Mouse (Mus musculus) erythroblast, embryonic 14.5 days (primary cell): ENCODE measurements around the gene Rcbtb1. TPM values are rescaled to one million over a fixed set of nuclear protein-coding genes. Genes with fewer than 3 reads are reported as not detected.

Experiments
- H3K27me3 ChIP-seq: 2 replicates; pipeline ENCODE4 v1.6.1; 2012; ENCODE audit warnings: inconsistent platforms; ENCODE audit not compliant: control insufficient read depth
- H3K36me3 ChIP-seq: 2 replicates; pipeline ENCODE4 v1.6.1; 2012; ENCODE audit warnings: mild to moderate bottlenecking, inconsistent platforms; ENCODE audit not compliant: control insufficient read depth
- H3K4me1 ChIP-seq: 2 replicates; pipeline ENCODE4 v1.6.1; 2012; ENCODE audit warnings: inconsistent platforms; ENCODE audit not compliant: control insufficient read depth
- H3K4me3 ChIP-seq: replicated peaks from 2 replicates; pipeline ENCODE3; 2012; ENCODE audit warnings: moderate library complexity, mild to moderate bottlenecking, inconsistent platforms
- H3K9me3 ChIP-seq: 2 replicates; pipeline ENCODE4 v1.6.1; 2012; ENCODE audit warnings: low read length, inconsistent platforms, mixed read lengths; ENCODE audit not compliant: control insufficient read depth
- GATA1 ChIP-seq: IDR thresholded peaks from 2 replicates; pipeline ENCODE4 v1.6.1; 2012; ENCODE audit warnings: low read length, inconsistent platforms, mixed read lengths
- TAL1 ChIP-seq: IDR thresholded peaks from 3 replicates; pipeline ENCODE4 v1.6.1; 2012; ENCODE audit warnings: low read length, inconsistent platforms, mixed read lengths
- polyA plus RNA-seq: library from polyadenylated mRNA; stranded (reverse); fragments of >175 nt; gene quantifications from 2 replicates; pipeline ENCODE4 v1.2.3, GENCODE M21; 2012

Gene Rcbtb1
- polyA plus RNA-seq, 1 experiment = 0.28 TPM

DNA sequence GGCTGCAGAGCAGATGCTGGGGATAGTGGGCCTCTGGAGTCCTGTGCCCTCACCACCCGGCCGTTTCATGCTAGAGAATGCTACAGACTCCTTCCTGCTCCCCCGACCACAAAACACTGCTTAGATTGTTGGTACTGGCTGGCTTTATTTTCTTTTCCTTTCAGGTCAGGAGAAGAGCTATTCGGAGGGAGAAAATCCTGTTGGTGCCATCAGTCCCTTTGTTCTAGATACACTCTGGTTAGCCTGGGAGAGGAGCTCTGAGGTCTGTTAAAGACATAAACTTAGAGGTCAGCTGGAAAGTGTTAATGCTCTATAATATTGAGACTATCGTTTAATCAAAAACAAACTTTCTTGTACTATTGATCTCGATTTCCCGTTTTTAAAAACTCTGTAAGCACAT is 4.5 kb downstream of the Rcbtb1 start:
- Histone ChIP-seq H3K9me3 (no peaks in the 10 kb centered on the region), H3K36me3 (no peaks in the 10 kb centered on the region; the same call in 1 of the 2 replicates)

DNA sequence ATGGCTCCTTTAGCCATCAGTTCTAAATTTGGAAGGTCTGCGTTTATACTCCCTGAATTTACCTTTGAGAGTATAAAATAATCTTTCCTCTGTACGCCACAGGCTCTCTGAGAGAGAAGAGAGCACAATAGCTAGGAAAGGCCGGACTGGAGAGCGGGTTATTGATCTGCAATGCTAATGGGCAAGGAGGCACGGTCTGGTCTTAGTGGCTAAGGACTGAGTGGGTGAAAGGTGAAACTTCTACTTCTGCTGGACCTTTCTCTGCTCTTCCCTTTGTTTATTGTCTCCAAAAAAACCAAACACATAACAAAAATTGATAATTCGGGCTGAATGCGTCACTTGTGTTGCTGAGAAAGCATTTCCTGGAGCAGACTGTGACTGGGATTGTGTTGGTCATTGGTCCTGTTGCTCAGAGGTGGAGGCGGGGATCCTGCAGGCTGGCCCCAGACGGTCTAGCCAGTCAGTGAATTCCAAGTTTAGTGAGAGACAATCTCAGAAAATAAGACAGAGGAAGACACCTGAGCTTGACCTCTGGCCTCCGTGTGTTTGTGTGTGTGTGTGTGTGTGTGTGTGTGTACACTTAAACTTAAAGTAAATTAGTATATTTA is 5.1 kb downstream of the Rcbtb1 start:
- Histone ChIP-seq H3K4me3 (no peak overlapping the region), H3K36me3 (no peaks in the 10 kb centered on the region; the same call in 1 of the 2 replicates), H3K27me3 (no peaks in the 10 kb centered on the region), H3K4me1 (peaks cover 22% of the 10 kb centered on the region), H3K9me3 (no peaks in the 10 kb centered on the region)
- TF ChIP-seq TAL1 (no peak), GATA1 (no peak)

More for the DNA sequence above, 4.5 kb downstream of the Rcbtb1 start:
- Histone ChIP-seq H3K4me1 (peaks cover 27% of the 10 kb centered on the region), H3K27me3 (no peaks in the 10 kb centered on the region), H3K4me3 (no peak overlapping the region)
- TF ChIP-seq GATA1 = no peak
- no peak for TF ChIP-seq TAL1

DNA sequence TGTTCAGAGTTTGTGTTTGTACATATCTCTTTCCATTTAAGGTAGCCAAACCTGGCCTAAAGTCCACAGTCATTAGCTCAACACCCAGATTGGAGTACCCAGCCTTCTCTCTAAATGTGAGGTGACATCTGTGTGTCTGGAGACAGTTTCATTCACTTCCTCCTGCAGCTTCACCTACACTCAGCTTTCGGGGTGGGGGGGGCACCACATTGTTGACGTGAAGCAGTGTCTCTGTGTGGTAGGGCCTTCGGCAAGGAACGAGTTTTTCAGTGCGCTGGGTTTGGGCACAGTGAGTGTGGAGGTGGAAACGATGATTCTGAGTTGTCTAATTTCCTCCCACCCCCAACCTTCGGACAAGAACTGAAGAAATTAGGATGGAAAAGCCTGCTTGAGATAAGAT is 8.0 kb downstream of the Rcbtb1 start:
- TF ChIP-seq TAL1 = no peak
- TF ChIP-seq GATA1 = no peak
- H3K36me3 ChIP-seq = peaks cover 2% of the 10 kb centered on the region
- no peaks in the 10 kb centered on the region for H3K27me3 ChIP-seq
- peaks cover 17% of the 10 kb centered on the region for H3K4me1 ChIP-seq
- H3K9me3 ChIP-seq = no peaks in the 10 kb centered on the region
- no peak overlapping the region for H3K4me3 ChIP-seq

DNA sequence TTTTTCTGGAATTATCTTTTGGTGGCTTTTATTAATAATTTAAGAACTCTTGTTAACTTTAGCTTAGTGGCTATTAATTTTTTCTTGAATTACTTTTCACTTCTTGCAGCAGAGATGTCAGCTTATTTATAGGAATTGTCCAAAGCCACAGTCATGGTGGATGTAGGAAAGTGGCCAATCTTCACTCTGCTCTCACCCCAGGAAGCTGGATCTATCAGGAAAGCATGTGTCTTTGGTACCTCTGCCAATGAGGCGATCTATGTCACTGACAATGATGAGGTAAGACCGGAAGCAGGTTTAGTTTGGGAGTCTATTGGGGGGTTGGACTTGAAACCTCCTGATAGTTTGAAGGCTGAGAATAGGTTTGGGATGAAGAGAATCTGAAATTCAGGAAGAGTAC is 8.8 kb downstream of the Rcbtb1 start:
- TF ChIP-seq TAL1 = no peak
- TF ChIP-seq GATA1 = no peak
- H3K4me3 ChIP-seq = no peak overlapping the region

DNA sequence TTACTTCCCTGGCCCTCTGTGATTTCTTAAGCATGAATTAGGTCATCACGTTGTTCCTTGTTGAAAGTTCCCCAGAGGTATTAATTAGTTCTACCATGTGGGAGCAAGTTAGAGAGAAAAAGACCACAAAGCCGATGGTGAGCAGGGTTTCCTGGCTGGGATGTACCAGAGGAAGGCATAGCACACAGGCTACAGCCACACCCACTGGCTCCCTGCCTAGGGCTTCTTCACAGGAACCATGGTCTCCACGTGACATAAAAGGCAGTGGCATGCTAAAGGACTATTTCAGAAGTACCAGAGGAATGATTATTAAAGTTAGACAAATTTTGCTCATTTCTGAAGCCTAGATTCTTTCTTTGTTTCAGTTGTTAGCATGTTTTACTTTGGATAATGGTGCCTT is 18.2 kb downstream of the Rcbtb1 start:
- Histone ChIP-seq H3K36me3 (peaks cover 58% of the 10 kb centered on the region), H3K4me3 (no peak overlapping the region), H3K9me3 (no peaks in the 10 kb centered on the region), H3K4me1 (peaks cover 2% of the 10 kb centered on the region; the same call in 1 of the 2 replicates), H3K27me3 (no peaks in the 10 kb centered on the region)
- TF ChIP-seq GATA1 (no peak), TAL1 (no peak)

More for the DNA sequence above, 8.8 kb downstream of the Rcbtb1 start:
- peaks cover 20% of the 10 kb centered on the region for H3K4me1 ChIP-seq
- H3K27me3 ChIP-seq = no peaks in the 10 kb centered on the region
- peaks cover 9% of the 10 kb centered on the region for H3K36me3 ChIP-seq
- H3K9me3 ChIP-seq = no peaks in the 10 kb centered on the region

DNA sequence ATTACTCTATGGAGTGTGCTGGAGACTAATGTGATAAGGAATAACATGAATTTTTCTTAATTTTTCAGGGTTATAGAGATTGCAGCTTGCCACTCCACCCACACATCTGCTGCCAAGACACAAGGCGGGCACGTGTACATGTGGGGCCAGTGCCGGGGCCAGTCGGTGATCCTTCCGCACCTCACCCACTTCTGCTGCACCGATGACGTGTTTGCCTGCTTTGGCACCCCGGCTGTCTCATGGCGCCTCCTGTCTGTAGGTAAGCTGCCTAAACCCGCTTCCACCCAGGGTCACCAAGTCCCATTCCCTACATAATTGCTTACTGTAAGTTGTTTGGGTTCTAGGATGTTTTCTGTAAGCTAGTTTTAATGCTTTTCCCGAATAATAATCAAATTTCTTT is 25.2 kb downstream of the Rcbtb1 start:
- no peak for TF ChIP-seq GATA1
- no peak for TF ChIP-seq TAL1
- Histone ChIP-seq H3K4me3 (no peak overlapping the region), H3K36me3 (peaks cover 71% of the 10 kb centered on the region), H3K4me1 (no peaks in the 10 kb centered on the region; the same call in 1 of the 2 replicates), H3K9me3 (no peaks in the 10 kb centered on the region), H3K27me3 (no peaks in the 10 kb centered on the region)

DNA sequence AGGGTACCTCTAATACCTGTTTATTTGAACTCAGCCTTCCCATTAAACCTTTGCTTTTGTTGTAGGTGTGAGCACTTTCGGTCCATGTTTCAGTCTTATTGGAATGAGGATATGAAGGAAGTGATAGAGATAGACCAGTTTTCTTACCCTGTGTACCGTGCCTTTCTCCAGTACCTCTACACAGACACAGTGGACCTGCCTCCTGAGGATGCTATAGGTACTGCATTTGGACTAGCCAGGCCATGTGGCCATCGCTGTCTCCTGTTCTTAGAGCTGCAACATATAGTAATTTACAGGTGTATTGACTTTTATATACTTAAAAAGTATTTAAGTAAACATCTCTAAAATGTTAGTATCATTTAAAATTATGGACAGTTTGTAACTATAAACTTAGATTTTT is 28.8 kb downstream of the Rcbtb1 start:
- H3K27me3 ChIP-seq = no peaks in the 10 kb centered on the region
- H3K4me1 ChIP-seq = peaks cover 3% of the 10 kb centered on the region; the same call in 1 of the 2 replicates
- no peaks in the 10 kb centered on the region for H3K9me3 ChIP-seq
- no peak overlapping the region for H3K4me3 ChIP-seq
- peaks cover 75% of the 10 kb centered on the region for H3K36me3 ChIP-seq
- TF ChIP-seq GATA1 (no peak), TAL1 (no peak)

DNA sequence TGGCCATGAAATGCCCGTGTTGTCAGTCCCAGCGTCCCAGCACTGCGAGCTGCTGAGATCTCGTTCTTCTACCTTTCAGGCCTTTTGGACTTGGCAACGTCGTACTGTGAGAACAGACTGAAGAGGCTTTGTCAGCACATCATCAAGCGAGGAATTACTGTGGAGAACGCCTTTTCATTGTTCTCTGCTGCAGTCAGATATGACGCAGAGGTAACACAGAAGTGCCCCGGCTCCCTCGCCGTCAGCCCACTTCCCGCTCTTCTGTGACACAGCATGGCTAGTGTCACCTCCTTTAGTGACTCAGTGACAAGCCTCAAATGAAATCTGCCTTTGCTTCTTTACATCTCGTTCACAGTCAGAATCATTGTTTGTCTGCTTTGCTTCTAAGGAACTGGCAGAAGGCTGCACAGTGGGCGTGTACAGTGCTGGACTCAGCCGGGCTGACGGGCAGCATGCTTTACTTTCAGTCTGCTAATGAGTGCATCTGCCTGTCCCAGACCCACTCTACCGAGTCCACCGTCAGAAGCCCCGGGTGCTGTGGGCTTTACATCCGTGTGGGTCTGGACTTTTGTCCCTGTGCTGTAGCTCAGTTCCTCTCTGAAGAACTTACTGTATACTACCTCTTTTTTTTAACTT is 29.4 kb downstream of the Rcbtb1 start:
- Histone ChIP-seq H3K27me3 (no peaks in the 10 kb centered on the region), H3K36me3 (peaks cover 75% of the 10 kb centered on the region), H3K4me3 (no peak overlapping the region), H3K4me1 (peaks cover 3% of the 10 kb centered on the region; the same call in 1 of the 2 replicates), H3K9me3 (no peaks in the 10 kb centered on the region)
- no peak for TF ChIP-seq GATA1

DNA sequence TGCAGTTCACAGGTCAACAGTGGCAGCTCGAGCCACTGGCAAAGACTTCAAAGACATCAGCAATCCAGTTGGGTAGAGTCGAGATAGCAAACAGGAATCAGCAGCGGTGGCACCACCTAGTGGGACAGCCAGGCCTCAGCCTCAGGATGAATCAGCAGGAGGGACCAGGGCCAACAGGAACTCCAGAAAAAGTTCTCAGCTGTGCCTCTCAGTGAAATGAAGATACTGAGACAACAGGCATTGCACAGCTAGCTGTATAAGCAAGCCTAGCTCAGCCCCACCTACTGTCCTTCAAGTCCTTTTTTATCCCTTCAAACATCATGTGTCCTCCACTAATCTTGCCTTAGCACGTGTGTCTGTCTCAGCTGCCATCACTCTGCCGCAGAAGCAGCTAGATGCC is 31.0 kb downstream of the Rcbtb1 start:
- Histone ChIP-seq H3K27me3 (no peaks in the 10 kb centered on the region), H3K9me3 (no peaks in the 10 kb centered on the region), H3K4me3 (no peak overlapping the region), H3K36me3 (peaks cover 70% of the 10 kb centered on the region), H3K4me1 (peaks cover 3% of the 10 kb centered on the region; the same call in 1 of the 2 replicates)
- TF ChIP-seq GATA1 (no peak), TAL1 (no peak)
